ENCODE assay signal across 12 mouse cellular contexts in the genomic region with DNA sequence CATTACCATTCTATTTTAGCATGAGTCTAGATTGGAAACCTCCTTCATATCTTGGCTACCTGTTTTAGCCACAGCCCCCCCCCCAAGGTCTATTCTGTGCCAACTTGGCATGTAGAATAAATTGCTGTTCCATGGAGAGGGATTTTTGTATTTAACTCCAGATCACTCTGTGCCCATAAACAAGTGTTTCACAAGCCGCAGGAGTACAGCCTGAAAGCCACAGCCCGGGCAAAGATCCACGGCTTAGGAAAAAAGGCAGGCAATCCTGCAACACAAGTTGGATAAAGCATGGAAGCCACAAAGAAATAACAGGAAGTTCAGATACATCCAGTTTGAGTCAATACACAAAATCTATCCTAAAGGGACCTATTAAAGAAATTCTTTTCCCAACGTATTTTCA. TPM values are rescaled to one million over a fixed set of nuclear protein-coding genes. Genes with fewer than 3 reads are reported as not detected.
DNase-seq lines count a peak whose midpoint lies in the region; ATAC-seq lines count a peak whose summit lies in the region.
"Had no signal": no experiment of that assay in that cellular context is flagged by ENCODE, and none has a peak within 500 bp of the region (broad histone marks: within the 10 kb centered on the region; RNA-seq: fewer than 3 reads in every experiment).

No protein-coding gene starts in this region.

- DNase-seq in embryonic facial prominence, embryonic 14.5 days (ENCODE audit: low spot score) = peak; percentile 64
- no peak for DNase-seq in embryonic facial prominence, embryonic 10.5 days (ENCODE audit: low spot score)
- DNase-seq in testis, postnatal 14 days (ENCODE audit: low spot score) = peak; percentile 30
- DNase-seq in testis, postnatal 10 days (ENCODE audit: low spot score) = no peak
- peak; percentile 68 for DNase-seq in gastrocnemius, postnatal 14 days
- peak; percentile 86 for DNase-seq in skeletal muscle tissue, adult 2 months (ENCODE audit: low read depth, low spot score)
- DNase-seq in kidney, adult 11 months = no peak
- no peak for DNase-seq in midbrain, embryonic 14.5 days
- DNase-seq: forebrain, postnatal 0 days; kidney, adult 8-10 months; thymus, adult 2 months had no signal

- no peak overlapping the region; the same call in 1 of the 2 replicates for H3K27ac ChIP-seq in embryonic facial prominence, embryonic 14.5 days (replicated peaks; ENCODE audit: low read depth, low read length)
- H3K27ac ChIP-seq in embryonic facial prominence, embryonic 10.5 days (replicated peaks) = no peak overlapping the region
- no peak overlapping the region for H3K27ac ChIP-seq in midbrain, embryonic 14.5 days (replicated peaks; ENCODE audit: low read depth, low read length)
- H3K27ac ChIP-seq: macrophage had no signal

- ATAC-seq in embryonic facial prominence, embryonic 14.5 days (ENCODE audit: low read depth) = no peak
- no peak for ATAC-seq in midbrain, embryonic 14.5 days (ENCODE audit: low FRiP score, low TSS enrichment)
- ATAC-seq: forebrain, postnatal 0 days had no signal

- WGBS in embryonic facial prominence, embryonic 14.5 days = 76% methylated on average over 4 of the region's 4 CpGs
- 94% methylated on average over 4 of the region's 4 CpGs for WGBS in embryonic facial prominence, embryonic 10.5 days
- 90% methylated on average over 4 of the region's 4 CpGs for WGBS in midbrain, embryonic 14.5 days

- H3K4me3 ChIP-seq in embryonic facial prominence, embryonic 14.5 days (ENCODE audit: low read depth, low read length) = no peak overlapping the region
- H3K4me3 ChIP-seq in embryonic facial prominence, embryonic 10.5 days = no peak overlapping the region
- H3K4me3 ChIP-seq in midbrain, embryonic 14.5 days (replicated peaks; ENCODE audit: low read depth, low read length) = no peak overlapping the region

- no peak overlapping the region for H3K4me2 ChIP-seq in embryonic facial prominence, embryonic 14.5 days (ENCODE audit: low read depth, low read length)
- H3K4me2 ChIP-seq in midbrain, embryonic 14.5 days (ENCODE audit: low read length) = no peak overlapping the region

- H3K9me3 ChIP-seq in embryonic facial prominence, embryonic 14.5 days (ENCODE audit: control insufficient read depth, low read length) = no peaks in the 10 kb centered on the region
- no peaks in the 10 kb centered on the region for H3K9me3 ChIP-seq in embryonic facial prominence, embryonic 10.5 days
- H3K9me3 ChIP-seq in midbrain, embryonic 14.5 days (ENCODE audit: control insufficient read depth, low read length) = no peaks in the 10 kb centered on the region

- no peaks in the 10 kb centered on the region for H3K36me3 ChIP-seq in embryonic facial prominence, embryonic 14.5 days (ENCODE audit: control insufficient read depth, insufficient read depth, low read length)
- H3K36me3 ChIP-seq in embryonic facial prominence, embryonic 10.5 days (replicated peaks) = no peaks in the 10 kb centered on the region
- H3K36me3 ChIP-seq in midbrain, embryonic 14.5 days (ENCODE audit: control insufficient read depth, insufficient read depth, low read length) = no peaks in the 10 kb centered on the region

- intact Hi-C loops in gastrocnemius, postnatal 14 days (cut with DNase I; ENCODE audit: low total_unique reads) = no loop called here

- peaks cover 17% of the 10 kb centered on the region; the same call in 1 of the 2 replicates for H3K4me1 ChIP-seq in embryonic facial prominence, embryonic 14.5 days (ENCODE audit: control insufficient read depth, insufficient read depth, low read length)
- H3K4me1 ChIP-seq in embryonic facial prominence, embryonic 10.5 days = peaks cover 11% of the 10 kb centered on the region; the same call in 1 of the 2 replicates
- no peaks in the 10 kb centered on the region for H3K4me1 ChIP-seq in midbrain, embryonic 14.5 days (ENCODE audit: control insufficient read depth, insufficient read depth, low read length)

- no peaks in the 10 kb centered on the region for H3K27me3 ChIP-seq in embryonic facial prominence, embryonic 14.5 days (replicated peaks; ENCODE audit: control insufficient read depth, insufficient read depth, low read length)
- no peaks in the 10 kb centered on the region for H3K27me3 ChIP-seq in embryonic facial prominence, embryonic 10.5 days (replicated peaks; ENCODE audit: low read depth, poor library complexity, severe bottlenecking)
- H3K27me3 ChIP-seq in midbrain, embryonic 14.5 days (ENCODE audit: control insufficient read depth, insufficient read depth, low read length) = no peaks in the 10 kb centered on the region

- H3K9ac ChIP-seq in embryonic facial prominence, embryonic 14.5 days (ENCODE audit: low read depth, low read length) = no peak overlapping the region
- H3K9ac ChIP-seq in midbrain, embryonic 14.5 days (replicated peaks; ENCODE audit: low read length) = no peak overlapping the region
- H3K9ac ChIP-seq: forebrain, postnatal 0 days had no signal

RNA-seq across cellular contexts. Expression of gene Ppp1r12b, which starts 42.2 kb away (rescaled TPM):
- polyA plus RNA-seq in embryonic facial prominence, embryonic 14.5 days (2014; fragmentation: Nextera tagmentation; extraction: Ambion mirVana) = 9.4 and 11.8 TPM in 2 replicates
- polyA plus RNA-seq in embryonic facial prominence, embryonic 10.5 days (2016; fragmentation: Nextera tagmentation; extraction: Ambion mirVana) = 5.0 and 5.8 TPM in 2 replicates
- 100 to 1,000 TPM; 183 to 217 TPM for total RNA-seq in gastrocnemius, postnatal 14 days (2021)
- polyA plus RNA-seq in midbrain, embryonic 14.5 days (2014; fragmentation: Nextera tagmentation; extraction: Ambion mirVana) = 10.5 and 14.5 TPM in 2 replicates

RNA-seq across cellular contexts. Expression of gene Ube2t, which starts 48.8 kb away (rescaled TPM):
- 23.0 and 24.8 TPM in 2 replicates for polyA plus RNA-seq in embryonic facial prominence, embryonic 14.5 days (2014; fragmentation: Nextera tagmentation; extraction: Ambion mirVana)
- polyA plus RNA-seq in embryonic facial prominence, embryonic 10.5 days (2016; fragmentation: Nextera tagmentation; extraction: Ambion mirVana) = 52.2 and 55.5 TPM in 2 replicates
- total RNA-seq in gastrocnemius, postnatal 14 days (2021) = 10 to 100 TPM in 1 of 2 experiments, 1 to 10 TPM in 1; 5.8 to 11.5 TPM
- 9.0 and 11.7 TPM in 2 replicates for polyA plus RNA-seq in midbrain, embryonic 14.5 days (2014; fragmentation: Nextera tagmentation; extraction: Ambion mirVana)

Comparison
In these comparisons a context has a peak if more than half of its experiments do, and no peak if none do; other contexts are left out.
1. DNase-seq: peak in embryonic facial prominence, embryonic 14.5 days (single experiment), testis, postnatal 14 days (single experiment), gastrocnemius, postnatal 14 days (single experiment) and skeletal muscle tissue, adult 2 months (single experiment); none in embryonic facial prominence, embryonic 10.5 days (single experiment), testis, postnatal 10 days (single experiment), kidney, adult 11 months (single experiment) and midbrain, embryonic 14.5 days (single experiment).